Mouse (Mus musculus) gastrocnemius, adult 2 months (tissue): ENCODE measurements at regions not wholly inside any gene's neighbourhood (a gene's known extent, or its start where the extent isn't known, plus 50 kb on each side); places are given as distances from the start of the nearest gene placed in this dataset.

Experiments
- DNase-seq: peaks from one replicate; pipeline ENCODE4 v3.0.0; 2022
- H3K27ac ChIP-seq: fragments of 200-600 bp; 2 replicates; pipeline ENCODE4 v1.8.1; 2022; ENCODE audit warnings: mild to moderate bottlenecking
- H3K4me3 ChIP-seq: fragments of 200-600 bp; 2 replicates; pipeline ENCODE4 v1.8.1; 2022; ENCODE audit warnings: mild to moderate bottlenecking, moderate library complexity
- CTCF ChIP-seq: fragments of 200-600 bp; IDR thresholded peaks from 2 replicates; pipeline ENCODE4 v1.8.1; 2022; ENCODE audit warnings: antibody characterized with exemption, mild to moderate bottlenecking, moderate library complexity
- intact Hi-C: fragments of 180-260 bp; cut with DNase I; formaldehyde crosslinking; loops from one replicate; pipeline ENCODE4 v1.15.1; 2025

DNA sequence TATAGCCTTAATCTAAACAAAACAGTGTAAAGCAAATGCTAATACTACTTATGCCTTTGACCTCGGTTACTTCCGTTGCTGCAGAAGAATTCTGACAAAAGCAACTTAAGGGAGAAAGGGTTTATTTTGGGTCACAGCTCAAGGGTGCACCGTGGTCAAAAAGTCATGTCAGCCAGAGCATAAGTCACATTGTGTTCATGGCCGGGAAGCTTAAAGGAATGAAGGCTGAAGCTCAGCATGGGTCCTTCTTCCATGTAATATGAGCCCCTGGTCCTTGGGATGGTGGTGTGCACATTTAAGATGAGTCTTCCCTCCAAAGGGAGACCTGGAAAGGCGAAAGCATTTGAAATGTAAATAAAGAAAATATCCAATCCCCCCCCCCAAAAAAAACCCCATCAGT, 212.1 kb upstream of the Tbl1xr1 start:
- DNase-seq: no peak
- Histone ChIP-seq H3K4me3 (no peak overlapping the region), H3K27ac (no peak overlapping the region)
- TF ChIP-seq CTCF: no peak
- intact Hi-C loops: no loop called here

DNA sequence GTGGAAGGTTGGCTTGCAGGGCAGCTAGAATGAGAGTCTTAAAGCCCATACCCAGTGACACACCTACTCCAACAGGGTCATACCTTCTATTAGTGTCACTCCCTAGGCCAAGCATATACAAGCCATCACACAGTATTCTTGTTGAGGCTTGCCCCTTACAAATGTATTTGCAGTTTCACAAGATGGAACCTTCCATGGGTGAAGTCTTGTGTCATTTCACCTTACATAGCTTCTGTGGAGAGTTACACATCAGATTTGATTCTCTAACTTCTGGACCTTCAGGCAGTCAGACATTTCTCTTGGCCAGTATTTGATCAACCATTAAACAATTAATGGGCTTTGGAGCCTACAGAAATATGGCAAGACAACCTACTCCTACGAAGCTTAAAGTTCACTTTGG, 210.6 kb upstream of the Tbl1xr1 start:
- H3K4me3 ChIP-seq: no peak overlapping the region
- H3K27ac ChIP-seq: no peak overlapping the region
- intact Hi-C loops: no loop called here
- no peak for DNase-seq
- no peak for TF ChIP-seq CTCF

DNA sequence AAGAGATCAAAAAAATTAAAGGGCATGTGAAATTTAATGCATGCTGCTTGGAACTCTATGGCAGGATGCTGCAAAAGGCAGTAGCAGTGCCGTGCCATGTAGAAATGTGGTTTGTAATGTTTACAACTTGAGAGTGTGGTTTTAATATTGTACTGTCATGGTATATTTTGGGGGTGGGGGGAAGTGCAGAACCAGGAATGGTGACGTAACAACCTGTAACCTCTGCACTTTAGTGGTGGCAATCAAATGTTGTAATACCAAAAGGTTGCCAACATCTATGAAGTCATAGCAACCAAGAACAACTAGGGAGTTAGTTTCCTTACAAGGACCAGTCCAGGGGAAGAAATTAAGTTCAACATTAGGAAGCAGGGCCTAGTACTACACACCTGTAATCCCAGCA, 198.1 kb upstream of the Tbl1xr1 start:
- no peak overlapping the region for H3K4me3 ChIP-seq
- no peak for DNase-seq
- TF ChIP-seq CTCF: no peak
- intact Hi-C loops: no loop called here
- no peak overlapping the region for H3K27ac ChIP-seq

DNA sequence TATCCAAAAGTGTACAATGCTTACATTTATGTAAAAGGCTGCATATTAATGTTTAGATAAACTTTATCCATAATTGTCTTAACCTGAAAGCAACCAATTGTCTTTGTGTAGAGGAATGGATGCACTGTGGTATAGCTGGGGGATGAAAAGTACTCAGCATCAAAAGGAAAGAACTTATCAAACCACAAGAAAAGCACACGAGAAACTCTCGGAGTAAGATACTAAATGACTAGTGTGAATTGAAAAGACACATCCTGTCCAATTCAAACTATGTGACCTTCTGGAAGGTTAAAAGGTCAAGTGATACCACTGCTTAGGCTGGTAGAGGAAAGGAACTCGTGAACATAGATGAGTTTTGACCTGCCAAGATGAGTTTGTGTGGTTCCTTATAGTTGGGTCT, 192.2 kb upstream of the Tbl1xr1 start:
- Histone ChIP-seq H3K4me3 (no peak overlapping the region), H3K27ac (no peak overlapping the region)
- intact Hi-C loops: no loop called here
- TF ChIP-seq CTCF: no peak
- no peak for DNase-seq

DNA sequence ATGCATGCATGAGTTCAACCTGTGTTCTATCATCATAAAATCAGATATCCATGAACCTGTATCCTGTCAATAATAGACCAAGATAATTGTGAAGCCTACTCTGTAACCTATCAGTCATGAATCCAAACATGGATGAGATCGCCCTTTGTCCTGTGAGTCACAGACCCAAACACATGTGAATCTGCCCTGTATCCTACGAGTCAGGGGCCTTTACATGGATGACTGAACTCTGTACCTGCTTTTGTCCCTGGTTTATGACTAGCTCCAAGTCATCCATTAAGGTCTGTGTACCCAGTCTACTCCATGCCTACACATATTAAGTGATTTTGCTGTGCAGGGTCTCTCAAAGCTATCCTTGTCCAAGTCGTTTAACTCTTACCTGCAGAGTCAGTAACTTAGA, 187.7 kb upstream of the Tbl1xr1 start:
- intact Hi-C loops: no loop called here
- DNase-seq: no peak
- no peak overlapping the region for H3K27ac ChIP-seq
- no peak overlapping the region for H3K4me3 ChIP-seq
- no peak for TF ChIP-seq CTCF

DNA sequence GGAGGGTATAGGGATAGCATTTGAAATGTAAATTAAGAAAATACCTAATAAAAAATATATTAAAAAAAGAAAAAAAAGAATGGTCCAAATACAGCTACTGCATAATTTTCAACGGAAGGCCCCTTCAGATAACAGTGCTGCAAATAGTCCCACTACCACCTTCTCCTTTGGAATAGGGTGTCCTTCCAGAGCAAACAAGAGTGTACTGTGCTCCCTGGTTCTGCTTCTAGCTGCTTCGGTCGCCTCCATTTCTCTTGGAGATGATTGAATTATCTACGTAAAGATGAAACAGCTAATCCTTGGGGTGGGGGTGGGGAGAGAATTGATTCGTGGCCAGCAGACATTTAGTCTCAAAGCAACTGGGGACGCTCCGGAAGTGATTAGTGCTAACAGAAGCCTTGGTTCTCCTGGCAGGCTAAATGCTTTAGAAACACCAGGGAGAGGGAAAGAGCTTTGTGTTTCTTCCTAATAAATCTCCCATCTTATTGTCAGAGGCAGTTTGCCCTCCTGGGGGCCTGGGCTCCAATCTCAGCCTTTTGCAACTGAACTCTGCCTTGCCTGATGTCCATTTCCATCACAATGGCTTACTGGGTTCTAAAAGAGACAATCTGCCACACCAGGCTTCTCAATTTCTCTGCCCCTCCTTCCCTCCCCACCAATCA, 184.5 kb upstream of the Tbl1xr1 start:
- no peak overlapping the region for H3K4me3 ChIP-seq
- intact Hi-C loops: no loop called here
- H3K27ac ChIP-seq: no peak overlapping the region
- TF ChIP-seq CTCF: no peak
- DNase-seq: no peak

DNA sequence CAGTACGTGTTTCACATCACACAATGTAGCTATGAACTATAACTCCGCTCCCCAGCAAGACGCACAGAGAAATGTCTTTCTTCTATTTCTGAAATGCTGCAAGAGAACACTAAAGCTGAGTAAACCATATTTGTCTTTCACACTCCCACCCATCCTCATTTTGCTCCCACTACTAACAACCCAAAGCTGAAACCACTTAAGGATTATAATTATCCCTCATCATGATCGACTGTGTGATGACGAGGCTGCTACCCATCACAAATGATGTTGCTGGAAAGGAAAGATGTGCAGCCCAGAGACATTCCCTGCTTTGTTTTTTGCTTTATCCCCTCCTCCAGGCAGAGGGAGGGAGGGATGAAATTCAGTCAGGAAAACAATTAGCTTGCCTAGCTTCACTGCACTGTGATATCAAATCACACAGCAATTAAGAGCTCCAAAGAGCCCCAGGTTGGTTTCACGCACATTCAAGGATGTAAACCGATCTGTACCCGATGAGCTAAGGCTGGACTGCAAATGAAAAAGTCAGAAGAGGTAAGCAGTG, 183.5 kb upstream of the Tbl1xr1 start:
- Histone ChIP-seq H3K4me3 (no peak overlapping the region), H3K27ac (no peak overlapping the region)
- no peak for TF ChIP-seq CTCF
- intact Hi-C loops: no loop called here
- DNase-seq: no peak

DNA sequence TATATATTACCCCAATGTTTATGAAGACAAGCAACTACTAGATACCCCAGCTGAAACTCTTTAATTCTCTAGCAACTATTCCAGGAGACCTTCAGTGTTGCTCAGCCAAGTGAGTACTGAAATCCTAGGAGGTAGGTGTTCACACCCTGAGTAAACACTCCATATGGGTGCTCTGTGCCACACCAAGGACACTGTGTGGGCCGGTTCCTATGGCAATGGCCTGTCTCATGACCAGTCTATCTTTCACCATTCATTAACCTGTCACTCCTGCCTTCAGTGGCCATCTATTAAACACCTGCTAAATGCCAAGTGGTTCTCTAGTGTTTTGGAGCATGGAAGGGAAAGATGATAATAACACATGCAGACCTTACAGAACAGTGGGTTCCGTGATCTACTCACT, 180.9 kb upstream of the Tbl1xr1 start:
- H3K27ac ChIP-seq: no peak overlapping the region
- no peak for DNase-seq
- no peak overlapping the region for H3K4me3 ChIP-seq
- TF ChIP-seq CTCF: no peak
- intact Hi-C loops: no loop called here

DNA sequence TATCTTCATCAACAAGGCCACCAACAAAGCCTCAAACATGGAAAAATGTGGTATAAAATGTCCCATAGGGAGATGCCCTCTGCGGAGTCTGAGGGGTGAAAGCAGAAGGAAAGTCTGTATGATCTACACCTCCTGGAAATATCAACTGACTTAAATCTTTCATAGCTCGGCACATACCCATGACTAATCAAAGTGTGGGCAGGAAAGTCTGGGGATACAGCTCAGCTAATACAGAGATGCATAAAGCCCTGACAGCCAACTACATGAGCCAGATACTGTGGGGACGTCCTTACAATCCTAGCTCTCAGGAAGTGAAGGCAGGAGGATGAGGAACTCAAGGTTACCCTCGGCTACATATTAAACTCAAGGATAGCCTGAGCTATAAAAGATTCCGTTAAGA, 178.2 kb upstream of the Tbl1xr1 start:
- no peak for TF ChIP-seq CTCF
- intact Hi-C loops: no loop called here
- DNase-seq: no peak
- H3K4me3 ChIP-seq: no peak overlapping the region
- no peak overlapping the region for H3K27ac ChIP-seq

DNA sequence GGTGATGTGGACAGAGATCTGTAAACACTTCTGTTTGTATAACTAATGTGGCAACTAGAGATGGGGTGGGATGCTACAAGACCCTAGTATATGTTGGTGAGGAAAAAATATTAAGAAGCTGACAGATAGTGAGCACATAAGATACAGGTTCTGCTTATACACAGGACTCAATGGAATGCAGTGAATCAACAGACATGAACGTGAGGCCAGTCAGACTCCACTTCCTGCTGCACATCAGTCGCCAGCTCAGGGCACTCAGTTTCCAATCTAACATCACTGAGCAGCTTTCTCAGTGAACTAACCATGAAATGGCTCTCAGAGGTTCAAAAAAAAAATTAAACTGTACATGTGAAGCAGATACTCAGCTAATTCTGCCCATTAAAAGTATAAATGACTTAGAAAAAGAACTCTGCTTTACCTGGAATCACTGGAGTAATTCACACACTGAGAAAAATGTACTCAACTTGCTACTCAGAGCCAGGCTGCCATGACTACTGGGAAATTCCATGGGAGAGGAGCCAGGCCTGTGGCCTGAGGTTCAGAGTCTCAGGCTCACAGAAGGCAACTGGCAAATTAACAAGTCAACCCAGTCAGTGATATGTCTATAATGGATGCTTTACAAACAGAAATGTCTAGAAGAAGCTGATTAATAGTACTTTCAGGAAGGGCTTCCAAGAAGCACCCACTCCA, 170.9 kb upstream of the Tbl1xr1 start:
- TF ChIP-seq CTCF: no peak
- DNase-seq: no peak
- Histone ChIP-seq H3K27ac (no peak overlapping the region), H3K4me3 (no peak overlapping the region)
- intact Hi-C loops: no loop called here

DNA sequence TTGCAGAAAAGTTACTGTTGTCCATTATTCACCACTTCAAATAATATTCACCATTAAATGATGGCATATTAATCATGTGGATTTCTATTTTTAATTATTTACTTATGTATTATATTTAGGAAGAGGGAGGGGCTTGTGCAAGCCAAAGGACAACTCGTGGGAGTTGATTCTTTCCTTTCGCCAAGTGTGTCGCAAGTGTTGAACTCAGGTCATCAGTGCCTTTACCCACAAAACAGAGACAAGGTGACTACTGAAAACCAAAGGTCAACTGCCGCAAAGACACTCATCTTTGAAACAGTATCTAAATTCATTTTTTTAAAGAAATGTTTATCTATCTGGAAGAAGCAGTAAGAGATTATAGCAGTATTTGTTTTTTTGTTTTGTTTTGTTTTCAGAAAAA, 167.6 kb upstream of the Tbl1xr1 start:
- intact Hi-C loops: no loop called here
- no peak overlapping the region for H3K27ac ChIP-seq
- H3K4me3 ChIP-seq: no peak overlapping the region
- no peak for DNase-seq
- no peak for TF ChIP-seq CTCF

DNA sequence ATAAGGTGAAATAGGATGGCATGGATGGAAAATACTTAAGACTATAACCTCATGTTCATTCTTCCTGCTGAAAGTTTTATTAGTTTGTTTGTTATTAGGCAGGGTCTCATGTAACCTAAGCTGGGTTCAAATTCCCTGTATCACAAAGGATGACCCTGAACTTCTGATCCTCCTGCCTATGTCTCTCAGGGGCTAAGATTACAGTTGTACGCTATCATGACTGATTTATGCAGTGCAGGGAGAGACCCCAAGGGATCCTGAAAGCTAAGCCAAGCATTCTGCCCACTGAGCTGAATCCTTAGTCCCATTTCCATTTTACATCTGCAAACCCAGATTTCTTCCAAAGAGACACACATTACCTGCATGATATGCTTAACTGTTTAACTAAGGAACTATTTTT, 166.4 kb upstream of the Tbl1xr1 start:
- TF ChIP-seq CTCF: no peak

DNA sequence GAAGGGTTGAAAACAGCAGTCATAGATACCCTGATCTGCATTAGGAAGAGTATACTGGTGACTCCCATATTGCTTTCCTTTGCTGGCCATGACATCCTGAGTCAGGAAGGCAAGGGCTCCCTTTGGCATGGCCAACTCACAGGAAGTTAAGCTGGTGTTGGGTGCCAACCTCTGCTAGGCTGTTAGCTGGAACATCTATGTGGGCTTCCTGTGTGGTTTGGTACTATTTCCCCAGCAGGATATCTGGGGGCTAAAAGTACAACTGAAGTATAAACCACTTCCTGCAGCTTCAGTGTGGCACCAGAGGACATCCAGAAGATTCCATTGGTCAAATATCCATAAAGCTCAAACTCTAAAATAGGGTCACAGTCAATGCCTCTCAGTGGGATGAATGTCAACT, 165.4 kb upstream of the Tbl1xr1 start:
- no peak for TF ChIP-seq CTCF
- Histone ChIP-seq H3K4me3 (no peak overlapping the region), H3K27ac (no peak overlapping the region)
- intact Hi-C loops: no loop called here
- DNase-seq: no peak

More for the DNA sequence above, 166.4 kb upstream of the Tbl1xr1 start:
- Histone ChIP-seq H3K27ac (no peak overlapping the region), H3K4me3 (no peak overlapping the region)
- DNase-seq: no peak
- intact Hi-C loops: no loop called here
